Mouse (Mus musculus) G1E (cell line): ENCODE measurements around the gene Gpalpp1.

Experiments
- CTCF ChIP-seq: IDR thresholded peaks from 2 replicates; pipeline ENCODE4 v1.5.1; 2012; ENCODE audit warnings: low read depth, low read length, inconsistent platforms, mixed read lengths
- GATA1 ChIP-seq: IDR thresholded peaks from 2 replicates; pipeline ENCODE4 v1.6.1; 2012; ENCODE audit warnings: borderline replicate concordance, low read length, inconsistent platforms, mixed read lengths
- GATA2 ChIP-seq: IDR thresholded peaks from 2 replicates; pipeline ENCODE4 v1.6.1; 2012; ENCODE audit warnings: low read depth, low read length, inconsistent platforms, borderline replicate concordance
- POLR2AphosphoS5 ChIP-seq: IDR thresholded peaks from 2 replicates; pipeline ENCODE4 v1.6.1; 2012; ENCODE audit warnings: low read depth, low read length, inconsistent platforms; ENCODE audit not compliant: insufficient replicate concordance
- TAL1 ChIP-seq: conservative IDR thresholded peaks from 2 replicates; pipeline ENCODE4 v1.6.1; 2012; ENCODE audit warnings: low read depth, low read length, inconsistent platforms, mixed read lengths

DNA sequence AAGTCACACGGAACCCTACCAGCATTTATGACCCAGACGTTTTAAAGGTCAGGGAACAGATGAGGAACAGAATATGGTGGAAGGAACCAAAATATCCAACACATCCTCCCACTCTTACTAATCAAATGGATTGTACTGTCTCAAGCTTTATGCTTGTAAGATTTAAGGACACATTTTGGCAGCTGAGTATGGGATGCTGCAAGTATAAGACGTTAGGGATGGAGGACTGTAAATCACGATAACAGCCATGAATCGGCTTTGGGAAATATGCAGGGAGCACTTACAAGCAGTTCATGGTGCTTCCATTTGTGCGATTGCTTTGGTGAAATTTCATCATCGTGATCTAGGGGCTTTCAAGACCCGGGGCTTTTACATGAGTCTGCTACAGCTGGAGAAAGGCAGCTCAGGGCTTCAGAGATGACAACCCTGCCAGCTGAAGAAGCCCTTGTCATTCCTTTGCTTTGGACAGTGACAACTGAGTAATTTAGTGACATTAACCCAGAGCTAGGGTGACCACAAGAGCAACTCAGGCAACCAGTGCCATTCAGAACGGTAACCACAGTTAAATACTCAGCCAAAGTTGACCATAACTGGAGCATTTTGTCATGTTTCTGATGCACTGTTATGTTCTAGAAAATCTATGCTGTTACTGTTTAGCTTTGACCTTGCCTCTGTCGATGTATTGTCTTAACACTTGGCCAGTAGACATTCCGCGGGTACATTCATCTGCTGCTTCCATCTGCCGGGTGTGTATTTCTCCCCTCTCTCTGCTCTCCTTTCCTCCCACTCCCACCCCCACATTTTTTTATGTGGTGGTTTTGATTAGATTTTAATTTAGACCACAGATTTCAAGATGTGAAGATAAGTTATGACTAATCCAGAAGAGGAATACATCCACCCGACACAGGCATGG, 67.1 kb downstream of the Gpalpp1 start:
- TF ChIP-seq CTCF (no peak), TAL1 (no peak), GATA1 (no peak), POLR2AphosphoS5 (no peak), GATA2 (no peak)
